Mouse (Mus musculus) B cell, adult 2 months (primary cell): ENCODE measurements around the gene Hist1h2bh.

Source experiments
- DNase-seq, 2 experiments: peaks; one replicate each; pipeline ENCODE4 v3.0.0; 2022

Gene Hist1h2bh

GRCm38 (mm10) chr13:23502031-23502567 is 41.1 kb downstream of the Hist1h2bh start:
- DNase-seq, result no peak

DNA sequence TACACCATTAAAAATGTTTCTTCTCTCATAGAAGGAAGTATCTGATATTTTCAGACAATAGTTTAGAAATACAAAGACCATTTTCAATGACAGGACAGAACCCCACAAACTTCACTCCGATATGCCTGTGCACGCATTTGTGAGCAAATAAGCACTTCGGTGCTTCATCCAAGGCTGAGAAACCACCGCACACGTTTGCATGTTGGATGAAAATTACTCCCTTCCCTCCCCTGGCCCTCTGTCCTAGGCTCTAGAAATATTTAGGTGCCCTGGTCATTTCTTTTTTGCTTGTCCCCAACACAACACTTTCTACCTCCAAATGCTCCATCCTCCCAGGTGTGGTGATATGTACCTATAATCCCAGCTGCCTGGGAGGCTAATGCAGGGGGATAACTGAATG is 41.7 kb downstream of the Hist1h2bh start:
- DNase-seq, result no peak

DNA sequence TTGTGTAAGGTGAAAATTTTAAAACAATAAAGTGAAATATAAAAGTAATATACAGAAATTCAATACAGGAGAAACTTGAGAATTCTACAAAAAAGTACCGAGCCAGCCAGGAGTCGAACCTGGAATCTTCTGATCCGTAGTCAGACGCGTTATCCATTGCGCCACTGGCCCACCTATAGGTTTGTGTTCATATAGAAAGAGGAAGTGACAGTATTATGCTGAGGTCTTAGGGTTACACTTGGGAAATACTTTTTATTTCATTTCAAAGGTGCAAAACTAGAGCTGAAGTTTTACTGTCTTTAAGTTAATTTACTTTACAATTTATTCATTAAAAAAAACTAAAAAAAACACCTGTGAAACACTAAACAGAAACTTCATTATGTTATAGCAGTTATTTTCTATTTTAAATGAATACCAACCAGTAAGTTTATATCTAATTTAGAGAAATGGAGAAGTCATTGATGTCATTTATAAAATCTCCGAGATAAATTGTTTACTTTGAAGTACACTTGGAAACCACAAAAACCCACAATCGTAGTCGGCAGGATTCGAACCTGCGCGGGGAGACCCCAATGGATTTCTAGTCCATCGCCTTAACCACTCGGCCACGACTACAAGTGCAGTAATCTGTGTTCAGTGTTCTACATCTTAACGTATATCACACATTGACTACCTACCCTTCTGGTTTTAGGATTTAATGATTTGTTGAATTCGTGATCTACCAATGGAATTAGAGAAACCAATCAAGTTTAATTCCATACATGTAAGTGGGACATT is 42.6 kb downstream of the Hist1h2bh start:
- peak; percentile 85 to 86 for DNase-seq

- DNase-seq, result no peak
Measured at GRCm38 (mm10) chr13:23499943-23500342, 43.2 kb downstream of the Hist1h2bh start.

DNA sequence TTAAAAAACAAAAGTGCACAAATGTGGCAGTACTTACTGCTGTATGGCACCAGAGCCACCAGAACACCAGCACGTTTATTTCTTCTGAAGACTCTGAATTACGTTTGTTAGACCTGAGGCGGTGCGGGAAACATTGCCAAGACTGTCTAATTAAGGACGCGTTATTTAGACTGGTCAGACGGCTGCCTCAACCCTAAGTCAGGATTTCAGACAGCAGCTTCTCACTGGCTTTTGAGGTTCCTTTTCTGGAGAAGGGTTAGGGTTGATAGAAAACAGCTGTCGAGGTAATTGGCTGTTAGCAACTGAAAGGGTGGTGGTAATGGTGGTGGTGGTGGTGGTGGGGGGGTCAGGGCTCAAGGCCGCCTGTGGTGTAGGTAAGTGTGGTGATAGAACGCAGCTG is 44.5 kb downstream of the Hist1h2bh start:
- DNase-seq, result no peak

GRCm38 (mm10) chr13:23497656-23498321 is 45.4 kb downstream of the Hist1h2bh start:
- DNase-seq, result peak in 1 of 2 experiments; percentile 31

DNA sequence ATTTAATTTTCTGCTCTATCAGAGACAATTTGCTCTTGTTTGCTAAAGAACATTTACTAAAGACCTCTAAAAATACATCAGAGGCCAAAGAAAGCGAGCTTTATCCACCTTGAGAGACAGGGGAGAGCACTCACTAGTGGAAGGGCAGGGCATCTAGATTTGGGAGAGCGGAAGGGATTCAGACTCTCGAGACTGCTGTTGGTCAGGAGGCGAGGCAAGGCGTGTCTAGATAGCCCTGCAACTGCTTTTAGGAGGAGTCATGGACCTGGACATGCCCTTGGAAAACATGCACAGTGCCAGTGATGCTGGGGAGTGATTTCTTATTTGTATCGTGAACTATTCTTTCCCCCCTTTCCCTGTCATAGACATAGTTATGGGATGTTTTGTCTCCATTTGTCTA is 47.7 kb downstream of the Hist1h2bh start:
- DNase-seq, result no peak

- peak in 1 of 2 experiments; percentile 20 for DNase-seq
Measured at GRCm38 (mm10) chr13:23491990-23492389, 51.2 kb downstream of the Hist1h2bh start.
